Mouse (Mus musculus) lung, postnatal 36 days (tissue): ENCODE measurements around the gene Mkrn3.

Source experiments
- DNase-seq: peaks from one replicate; pipeline ENCODE4 v3.0.0; 2022; ENCODE audit warnings: mixed read lengths

Mkrn3 gene

DNA sequence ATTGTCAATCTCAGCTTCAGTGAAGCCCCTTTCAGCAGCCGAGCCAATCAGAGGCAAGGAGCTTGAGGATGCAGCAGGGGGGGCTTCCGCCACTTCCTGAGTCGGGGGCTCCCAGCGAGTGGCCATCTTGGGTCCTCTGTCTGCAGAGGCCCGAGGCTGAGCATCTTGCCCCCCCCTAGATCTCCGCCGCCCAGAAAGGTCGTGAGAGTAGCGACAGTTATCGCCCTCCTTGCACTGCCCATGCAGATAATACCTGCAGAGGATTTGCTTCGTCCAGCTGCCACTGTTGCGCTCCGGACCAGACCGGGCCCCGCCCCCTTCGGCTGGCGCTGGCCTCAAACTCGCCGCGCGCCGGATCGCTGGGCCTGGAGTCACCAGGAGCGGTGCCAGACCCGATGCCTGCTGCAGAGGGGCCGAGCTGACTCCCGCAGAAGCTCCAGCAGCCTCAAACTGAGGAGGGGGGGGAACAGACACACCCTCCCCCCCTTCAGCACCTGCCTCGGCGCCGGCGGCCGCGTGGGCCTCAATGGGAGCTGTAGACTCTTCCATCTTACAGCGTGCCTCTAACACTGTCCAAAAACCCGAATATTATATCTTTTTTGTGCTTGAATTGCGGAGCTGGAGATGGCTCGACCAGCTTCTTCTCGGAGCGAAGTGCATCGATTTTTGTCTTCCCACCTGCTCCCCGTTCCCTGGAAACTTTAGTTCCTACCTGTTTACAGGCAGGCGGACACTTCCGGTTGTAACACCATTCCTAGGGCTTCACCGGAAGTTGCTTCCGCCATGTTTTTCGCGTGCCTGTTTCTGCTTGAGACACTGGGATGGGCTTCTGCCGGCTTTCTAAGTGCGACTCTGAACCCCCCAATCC is at the start of gene Mkrn3:
Gene Mkrn3, minus strand, starts transcription at position 647 of the 868 bp plus-strand sequence.
- peak; percentile 82 for DNase-seq

GRCm38 (mm10) chr7:62463878-62464755 is 44.2 kb upstream of the Mkrn3 start, which contains the start of gene Peg12:
TSS of gene Peg12 (minus strand) at chr7:62464510.
- DNase-seq: peak; percentile 59

GRCm38 (mm10) chr7:62463007-62463877 is 43.3 kb upstream of the Mkrn3 start:
- no peak for DNase-seq

DNA sequence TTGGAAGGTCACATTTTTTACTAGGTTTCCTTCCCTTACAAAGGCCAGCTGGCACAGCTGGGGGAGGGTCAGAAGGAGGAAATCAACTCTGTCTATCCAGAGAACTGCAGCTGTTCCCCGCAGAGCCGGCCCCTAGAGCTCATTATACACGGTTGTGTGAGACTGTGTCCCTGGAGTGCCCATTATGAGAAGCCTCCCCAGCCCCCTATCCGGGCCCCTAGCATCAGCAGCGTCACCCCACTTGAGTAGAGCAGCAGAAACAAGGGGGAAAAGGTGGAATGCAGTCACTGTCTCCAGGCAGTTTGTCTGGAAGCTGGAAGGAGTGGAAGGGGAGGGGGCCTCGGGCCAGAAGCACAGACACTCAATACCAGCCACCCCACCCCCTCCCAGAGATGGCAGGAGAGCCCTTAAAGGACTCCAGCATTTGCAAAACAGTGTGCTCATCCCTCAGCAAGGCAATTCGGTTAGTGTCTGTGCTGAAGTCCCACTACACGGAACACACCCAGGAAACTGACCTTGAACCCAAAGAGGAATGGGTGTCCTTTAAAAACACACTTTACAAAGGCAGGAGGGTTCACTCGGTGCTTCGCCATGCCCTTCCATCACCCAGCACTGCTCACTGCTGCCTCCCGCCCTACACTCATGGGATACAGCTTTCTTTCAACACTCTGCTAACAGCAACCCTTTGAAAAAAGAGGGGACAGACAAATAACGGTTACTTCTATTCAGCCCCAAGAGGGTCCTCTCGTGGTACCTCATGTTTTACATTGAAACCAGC is 42.5 kb upstream of the Mkrn3 start:
- no peak for DNase-seq

DNA sequence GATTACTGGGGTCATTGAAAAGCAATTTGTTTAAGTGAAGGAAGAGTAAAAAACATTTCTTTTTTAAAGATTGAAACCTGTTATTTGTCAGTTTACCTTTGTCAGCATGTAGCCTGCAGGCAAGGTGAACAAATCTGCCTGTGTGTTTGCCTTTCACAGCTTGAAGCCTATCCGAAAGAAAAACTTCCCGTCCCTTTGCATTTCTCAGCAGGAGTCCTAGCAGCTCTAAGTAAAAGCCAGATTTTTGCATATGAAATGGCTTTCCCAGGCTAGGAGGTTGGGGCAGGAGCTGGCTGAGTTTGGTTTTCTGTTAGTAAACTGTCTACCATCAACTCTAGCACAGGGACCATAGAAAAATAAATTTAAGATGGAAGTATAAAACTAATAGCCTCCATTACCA is 32.4 kb upstream of the Mkrn3 start:
- DNase-seq: no peak

DNA sequence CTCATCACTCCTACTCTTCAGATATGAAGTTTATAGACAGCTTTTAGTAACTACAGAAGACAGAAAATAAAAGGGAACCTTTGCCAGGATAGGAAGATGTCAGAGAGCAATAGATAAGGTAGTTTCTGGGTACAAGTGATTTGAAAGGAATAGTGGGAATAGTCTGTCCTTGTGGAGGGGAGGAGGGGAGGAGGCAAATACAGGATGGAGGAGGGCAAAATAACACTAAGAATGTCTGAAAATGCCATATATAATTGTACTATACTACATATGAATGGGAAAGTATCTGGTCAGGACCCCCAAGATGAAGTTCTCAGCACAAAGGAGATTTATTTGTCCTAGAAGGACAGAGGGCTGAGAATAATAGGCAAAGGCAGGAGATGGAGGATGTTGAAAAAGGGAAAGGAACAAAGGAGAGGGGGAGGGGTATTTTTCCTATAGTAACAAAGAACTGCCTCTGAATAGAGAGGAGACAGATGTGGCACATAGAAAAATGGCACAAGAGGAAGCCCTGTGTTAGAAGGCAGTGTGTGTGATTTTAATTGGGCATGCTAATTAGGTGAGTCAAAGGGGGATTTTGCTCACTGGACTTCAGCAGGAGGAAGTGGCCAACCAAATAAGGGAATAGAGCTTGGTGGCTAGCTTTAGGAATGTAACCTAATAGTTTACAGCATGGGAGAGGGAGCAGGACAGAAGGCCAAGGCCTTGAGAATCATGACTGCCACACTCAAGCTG is 25.7 kb upstream of the Mkrn3 start:
- DNase-seq: no peak

DNA sequence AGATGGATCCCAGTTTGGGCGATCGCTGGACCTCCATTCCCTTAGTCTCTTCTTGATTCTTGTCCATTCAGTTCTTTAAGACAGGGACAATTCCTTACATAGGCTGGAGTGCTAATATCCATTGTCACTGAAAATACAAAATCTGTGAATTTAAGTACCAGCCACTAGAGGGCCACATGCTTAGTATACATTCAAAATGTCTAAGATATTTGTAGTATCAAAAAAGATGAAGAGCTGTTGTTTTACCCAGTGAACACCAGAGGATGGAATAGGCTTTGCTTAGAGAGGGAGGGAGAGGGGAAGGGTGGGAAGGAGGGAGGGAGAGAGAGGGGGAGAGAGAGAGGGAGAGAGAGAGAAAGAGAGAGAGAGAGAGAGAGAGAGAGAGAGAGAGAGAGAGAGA is 16.5 kb upstream of the Mkrn3 start:
- no peak for DNase-seq

- DNase-seq: peak; percentile 20
Measured at GRCm38 (mm10) chr7:62433243-62433642, 13.3 kb upstream of the Mkrn3 start.

GRCm38 (mm10) chr7:62428337-62428736 is 8.4 kb upstream of the Mkrn3 start:
- peak; percentile 26 for DNase-seq

DNA sequence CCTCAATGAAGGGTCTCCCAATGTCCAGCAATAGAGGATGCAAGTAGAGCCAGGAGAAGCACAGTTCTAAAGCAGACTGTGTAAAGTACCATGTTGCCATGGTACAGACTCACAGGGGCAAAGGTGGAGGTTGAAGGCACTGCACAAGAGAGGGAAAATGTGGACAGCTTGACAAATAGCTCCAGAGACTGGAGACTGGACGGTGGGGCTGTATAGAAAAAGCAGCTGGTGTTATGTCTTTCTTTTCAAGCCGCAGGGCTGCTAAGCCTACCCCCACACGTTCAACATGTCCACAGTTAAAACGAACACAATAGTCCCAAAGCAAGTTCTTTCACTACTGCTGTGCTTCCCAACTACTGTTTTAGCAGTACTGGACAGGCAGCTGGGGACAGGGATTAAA is 3.3 kb upstream of the Mkrn3 start:
- DNase-seq: no peak

GRCm38 (mm10) chr7:62420566-62420965 is 627 bp upstream of the Mkrn3 start:
- DNase-seq: no peak

DNA sequence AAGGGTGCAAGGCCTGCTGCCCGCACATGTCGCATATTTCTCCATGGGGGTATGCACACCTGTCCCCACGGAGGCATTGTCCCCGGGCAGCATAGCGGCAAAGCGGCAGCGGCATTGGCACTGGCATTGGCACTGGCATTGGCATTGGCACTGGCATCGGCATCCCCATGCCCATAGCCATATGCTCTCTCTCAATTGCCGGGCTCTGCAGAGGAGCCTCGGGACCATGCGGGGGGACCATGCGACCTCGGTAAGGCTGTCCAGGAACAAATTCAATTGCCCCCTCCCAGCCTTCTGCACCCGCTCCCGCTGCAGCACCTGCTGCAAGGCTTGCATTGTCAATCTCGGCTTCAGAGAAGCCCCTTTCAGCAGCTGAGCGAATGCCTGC is 840 bp downstream of the Mkrn3 start:
- DNase-seq: no peak

DNA sequence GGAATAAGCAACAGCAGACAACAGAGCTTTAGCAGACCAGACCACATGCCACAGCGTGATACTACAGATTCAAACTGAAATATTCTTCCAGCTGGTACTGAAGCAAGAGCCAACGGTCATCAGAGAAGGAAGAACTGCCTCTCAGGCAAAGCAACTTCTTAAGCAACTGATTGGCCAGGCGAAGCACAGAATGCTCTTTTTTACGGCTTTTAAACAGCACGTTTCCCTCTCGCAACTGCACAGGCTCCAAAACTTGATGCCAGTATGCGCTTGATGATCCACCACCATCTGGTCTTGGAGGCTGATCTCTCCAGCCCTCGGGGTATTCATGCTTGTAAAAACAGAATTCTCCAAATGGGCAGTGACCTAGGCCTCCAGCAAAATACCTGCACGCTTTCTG is 1.6 kb downstream of the Mkrn3 start:
- DNase-seq: no peak

DNA sequence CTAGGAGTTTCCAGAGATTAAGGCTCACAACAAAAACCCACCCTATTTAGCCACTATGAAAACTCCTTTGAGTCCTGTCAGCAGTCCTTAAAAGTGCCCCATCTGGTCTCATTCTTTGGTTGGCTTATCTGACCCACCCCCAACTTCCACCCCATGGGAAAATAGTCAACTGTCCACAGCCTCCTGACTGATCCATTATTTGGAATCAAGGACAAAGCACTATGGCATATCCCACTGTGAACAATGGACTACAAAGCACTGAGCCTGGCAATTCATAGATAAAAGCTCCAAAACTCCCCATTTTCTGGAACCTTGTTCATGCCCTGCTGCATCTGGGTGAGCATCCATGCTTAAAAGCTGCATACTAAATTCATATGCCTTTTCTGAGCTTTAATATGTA is 3.8 kb downstream of the Mkrn3 start:
- no peak for DNase-seq

DNA sequence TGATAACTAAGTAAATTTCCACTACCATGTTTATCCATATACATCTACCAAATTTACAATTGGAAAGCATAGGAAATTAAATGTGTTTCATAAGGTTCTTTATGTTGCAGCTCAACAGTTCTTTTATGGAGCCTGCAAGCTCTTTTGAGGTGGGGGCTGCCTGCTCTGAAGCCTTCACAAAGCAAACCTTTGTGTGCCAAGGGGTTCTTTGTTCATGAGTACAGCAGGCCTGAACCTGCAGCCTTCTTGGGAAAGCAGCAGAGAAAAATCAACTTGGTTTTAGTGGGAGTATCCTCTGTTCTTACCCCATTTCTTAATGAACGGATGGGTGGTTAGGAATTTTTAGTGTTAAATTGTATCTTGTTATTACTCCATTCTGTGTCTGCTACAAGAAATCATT is 4.7 kb downstream of the Mkrn3 start:
- no peak for DNase-seq

DNA sequence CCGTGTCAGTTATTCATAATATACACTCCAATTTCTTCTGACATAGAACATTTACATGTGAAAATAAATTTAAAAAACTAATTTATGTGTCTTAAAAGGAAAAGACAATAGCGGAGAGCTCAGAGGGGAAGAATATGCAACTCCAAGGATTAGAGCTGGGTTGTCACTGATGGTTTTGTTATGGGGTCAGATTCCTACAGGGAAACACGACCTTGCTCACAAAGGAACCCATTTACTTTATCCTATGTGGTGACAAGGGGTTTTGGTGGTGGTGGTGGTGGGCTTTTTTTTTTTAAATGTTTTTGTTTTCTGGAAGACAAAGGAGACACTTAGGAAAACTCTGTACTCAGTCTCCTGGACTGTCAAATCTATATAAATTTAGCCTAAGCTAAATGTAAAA is 12.1 kb downstream of the Mkrn3 start:
- DNase-seq: no peak

DNA sequence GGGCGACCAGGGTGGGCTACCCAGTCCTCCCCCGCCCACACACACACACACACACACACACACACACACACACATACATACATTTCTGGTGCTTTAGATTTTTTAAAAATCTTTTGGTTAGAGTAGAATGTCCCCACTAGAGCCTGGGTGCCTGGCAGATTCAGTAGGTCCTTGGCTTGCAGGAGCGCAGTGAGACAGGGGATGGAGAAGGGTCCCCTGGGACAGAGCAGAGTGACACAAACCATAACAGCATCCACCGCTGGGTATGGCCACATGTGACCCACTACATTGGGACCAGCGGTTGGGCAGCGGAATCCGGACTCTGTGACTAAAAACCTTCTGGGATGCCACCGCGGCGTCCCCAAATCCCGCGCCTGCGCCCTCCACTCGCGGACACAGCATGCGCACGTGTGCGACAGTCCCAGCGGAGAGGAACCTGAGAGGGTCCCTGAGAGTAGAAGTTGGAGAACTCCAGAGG is 13.3 kb downstream of the Mkrn3 start:
- no peak for DNase-seq

- DNase-seq: no peak
Measured at GRCm38 (mm10) chr7:62392202-62392601, 27.7 kb downstream of the Mkrn3 start.

DNA sequence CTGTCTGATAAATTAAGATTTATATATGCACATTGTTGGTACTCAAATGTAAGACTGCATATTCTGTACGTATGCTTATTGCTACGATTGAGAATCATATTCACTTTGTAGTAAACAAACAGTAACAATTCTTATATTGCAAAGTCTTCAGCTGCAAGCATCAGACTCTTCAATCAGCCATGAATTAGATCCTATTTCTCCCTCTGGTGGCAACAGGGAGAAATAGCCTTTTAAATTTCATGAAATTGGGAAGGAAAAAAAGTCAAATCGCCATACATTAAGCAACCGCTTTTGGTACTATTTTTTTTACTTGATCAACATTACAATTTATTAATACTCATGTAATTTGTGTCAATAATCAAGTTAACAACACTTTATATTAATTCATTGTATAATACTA is 31.6 kb downstream of the Mkrn3 start:
- DNase-seq: no peak

- peak; percentile 31 for DNase-seq
Measured at GRCm38 (mm10) chr7:62382391-62382790, 37.5 kb downstream of the Mkrn3 start.

- no peak for DNase-seq
Measured at GRCm38 (mm10) chr7:62378529-62378928, 41.4 kb downstream of the Mkrn3 start.
